Mouse (Mus musculus): ENCODE data around the gene Lpp.

Gene Lpp

GRCm38 (mm10) chr16:24441338-24441737, 48.0 kb downstream of the Lpp start:
- no peak for DNase-seq

- DNase-seq = no peak
Observed at GRCm38 (mm10) chr16:24442500-24443122, 49.3 kb downstream of the Lpp start.

GRCm38 (mm10) chr16:24443123-24443515, 49.8 kb downstream of the Lpp start:
- no peak for DNase-seq

GRCm38 (mm10) chr16:24443555-24443954, 50.2 kb downstream of the Lpp start:
- no peak for DNase-seq

GRCm38 (mm10) chr16:24444818-24445217, 51.5 kb downstream of the Lpp start:
- DNase-seq = no peak

- no peak for DNase-seq
Observed at GRCm38 (mm10) chr16:24445473-24445872, 52.2 kb downstream of the Lpp start.

GRCm38 (mm10) chr16:24446449-24446848, 53.1 kb downstream of the Lpp start:
- no peak for DNase-seq

- peak in 1 of 2 experiments; percentile 51 for DNase-seq
Observed at GRCm38 (mm10) chr16:24447666-24448492, 54.6 kb downstream of the Lpp start.

- no peak for DNase-seq
Observed at GRCm38 (mm10) chr16:24448493-24448845, 55.2 kb downstream of the Lpp start.

GRCm38 (mm10) chr16:24449806-24450205, 56.5 kb downstream of the Lpp start:
- peak; percentile 88 to 91 for DNase-seq

- no peak for DNase-seq
Observed at GRCm38 (mm10) chr16:24450256-24450655, 56.9 kb downstream of the Lpp start.

GRCm38 (mm10) chr16:24451123-24451522, 57.8 kb downstream of the Lpp start:
- no peak for DNase-seq

GRCm38 (mm10) chr16:24453536-24453935, 60.2 kb downstream of the Lpp start:
- DNase-seq = no peak

GRCm38 (mm10) chr16:24454493-24454892, 61.2 kb downstream of the Lpp start:
- no peak for DNase-seq

GRCm38 (mm10) chr16:24455361-24455855, 62.1 kb downstream of the Lpp start:
- no peak for DNase-seq

GRCm38 (mm10) chr16:24463842-24464241, 70.5 kb downstream of the Lpp start:
- DNase-seq = no peak

GRCm38 (mm10) chr16:24464436-24464835, 71.1 kb downstream of the Lpp start:
- peak in 1 of 2 experiments; percentile 57 for DNase-seq

- DNase-seq = peak; percentile 65 to 72
Observed at GRCm38 (mm10) chr16:24465633-24466032, 72.3 kb downstream of the Lpp start.

- DNase-seq = no peak
Observed at GRCm38 (mm10) chr16:24467544-24468290, 74.4 kb downstream of the Lpp start.

GRCm38 (mm10) chr16:24469313-24469712, 76.0 kb downstream of the Lpp start:
- peak in 1 of 2 experiments; percentile 73 for DNase-seq

- DNase-seq = no peak
Observed at GRCm38 (mm10) chr16:24470601-24471000, 77.3 kb downstream of the Lpp start.

GRCm38 (mm10) chr16:24471029-24471428, 77.7 kb downstream of the Lpp start:
- no peak for DNase-seq

GRCm38 (mm10) chr16:24471801-24472200, 78.5 kb downstream of the Lpp start:
- no peak for DNase-seq
